Mouse (Mus musculus) hindbrain, embryonic 12.5 days (tissue): ENCODE results near the gene Agbl2. TPM values are rescaled to one million over a fixed set of nuclear protein-coding genes. Genes with fewer than 3 reads are reported as not detected.
A peak's percentile ranks its signal among the peaks of the same experiment; 100 is the strongest.

Experiments used
- ATAC-seq: fragments of 200-750 bp; cut with Nextera tagmentation; 2 replicates; pipeline ENCODE4 v1.8.0; 2017; ENCODE audit warnings: moderate TSS enrichment; ENCODE audit not compliant: low FRiP score
- H3K27ac ChIP-seq: fragments of 300-500 bp; sonication (generic); 2 replicates; pipeline ENCODE4 v1.5.1; 2016; ENCODE audit warnings: mild to moderate bottlenecking
- H3K27me3 ChIP-seq: fragments of 300-500 bp; sonication (generic); 2 replicates; pipeline ENCODE4 v1.6.1; 2016; ENCODE audit warnings: mild to moderate bottlenecking
- H3K36me3 ChIP-seq: fragments of 300-500 bp; sonication (generic); 2 replicates; pipeline ENCODE4 v1.6.1; 2016; ENCODE audit warnings: mild to moderate bottlenecking
- H3K4me1 ChIP-seq: fragments of 300-500 bp; sonication (generic); 2 replicates; pipeline ENCODE4 v1.6.1; 2016
- H3K4me2 ChIP-seq: fragments of 300-500 bp; sonication (generic); replicated peaks from 2 replicates; pipeline ENCODE4 v1.6.1; 2016; ENCODE audit warnings: mild to moderate bottlenecking
- H3K4me3 ChIP-seq: fragments of 300-500 bp; sonication (generic); 2 replicates; pipeline ENCODE4 v1.5.1; 2016; ENCODE audit warnings: mild to moderate bottlenecking
- H3K9ac ChIP-seq: fragments of 300-500 bp; sonication (generic); 2 replicates; pipeline ENCODE4 v1.6.1; 2016; ENCODE audit warnings: mild to moderate bottlenecking, moderate library complexity
- H3K9me3 ChIP-seq: fragments of 300-500 bp; sonication (generic); replicated peaks from 2 replicates; pipeline ENCODE4 v1.6.1; 2016; ENCODE audit warnings: mild to moderate bottlenecking
- WGBS: fragments of 180-500 bp; shearing (Covaris S2); methylation state at CpG from one replicate; pipeline ENCODE4 v1.1.7; 2016; 5-methylcytosine and 5-hydroxymethylcytosine counted together
- polyA plus RNA-seq: library from polyadenylated mRNA; unstranded; fragments of >200 nt; fragmentation: Nextera tagmentation; extraction: Ambion mirVana; gene quantifications from 2 replicates; pipeline ENCODE4 v1.2.1, GENCODE M21; 2016

The Agbl2 gene
- 1.4 and 2.1 TPM in 2 replicates for polyA plus RNA-seq

DNA sequence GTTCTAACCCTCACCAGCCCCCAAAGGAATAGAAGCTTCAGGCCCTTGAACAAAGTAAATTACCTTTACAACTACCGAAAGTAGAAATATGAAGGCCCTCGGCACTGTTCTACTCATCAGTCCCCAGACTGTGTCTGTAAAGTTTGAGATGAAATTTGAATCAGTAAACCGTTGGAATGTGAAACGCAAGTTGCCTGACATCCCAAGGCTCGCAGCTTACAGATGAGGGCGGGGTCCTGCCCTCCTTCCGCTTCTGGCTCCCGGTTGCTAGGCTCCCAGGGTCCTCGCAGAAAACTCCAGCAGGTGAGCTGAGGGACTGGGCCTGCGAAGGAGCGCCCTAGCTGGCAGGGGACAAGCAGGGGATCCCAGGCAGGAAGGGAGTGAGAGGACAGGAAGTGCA, at the start of gene Agbl2:
Gene Agbl2 (plus strand): TSS at position 270 of the 400 bp plus-strand sequence.
- no peak within 1 kb of the TSS for H3K27ac ChIP-seq
- peaks cover 33% of the 10 kb centered on the region for H3K36me3 ChIP-seq
- H3K9me3 ChIP-seq = no peaks in the 10 kb centered on the region
- peaks cover 15% of the 10 kb centered on the region for H3K4me1 ChIP-seq
- peak within 1 kb of the TSS; percentile 59 for H3K9ac ChIP-seq
- H3K4me3 ChIP-seq = peak within 1 kb of the TSS; percentile 31
- peak within 1 kb of the TSS; percentile 65 for H3K4me2 ChIP-seq
- 3% methylated on average over 11 of the region's 11 CpGs for WGBS
- peaks cover 7% of the 10 kb centered on the region for H3K27me3 ChIP-seq
- peak; percentile 53 for ATAC-seq

DNA sequence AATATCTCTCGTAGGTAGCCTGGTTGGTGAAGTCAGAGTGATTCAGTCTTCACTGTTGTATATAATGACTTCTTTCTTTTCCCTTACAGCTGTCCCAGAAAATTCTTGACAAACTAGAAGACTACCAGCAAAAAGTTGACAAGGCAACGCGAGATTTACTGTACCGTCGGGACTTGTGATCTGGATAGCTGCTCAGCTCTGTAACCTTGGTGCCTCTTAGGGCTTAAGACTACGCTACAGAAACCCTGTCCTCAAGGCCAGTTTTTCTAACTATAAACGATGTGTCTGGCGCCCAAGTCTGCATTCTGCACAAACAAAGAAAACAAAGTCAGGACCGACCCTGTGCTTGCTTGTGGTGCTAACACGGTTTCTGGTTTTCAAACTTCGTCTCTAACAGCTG, 47.2 kb upstream of the Agbl2 start:
- Histone ChIP-seq H3K36me3 (peaks cover 70% of the 10 kb centered on the region), H3K9me3 (no peaks in the 10 kb centered on the region), H3K4me3 (no peak overlapping the region), H3K9ac (no peak overlapping the region), H3K27me3 (no peaks in the 10 kb centered on the region), H3K4me2 (no peak overlapping the region), H3K27ac (no peak overlapping the region), H3K4me1 (no peaks in the 10 kb centered on the region)
- ATAC-seq = no peak
- WGBS = 94% methylated on average over 11 of the region's 11 CpGs

DNA sequence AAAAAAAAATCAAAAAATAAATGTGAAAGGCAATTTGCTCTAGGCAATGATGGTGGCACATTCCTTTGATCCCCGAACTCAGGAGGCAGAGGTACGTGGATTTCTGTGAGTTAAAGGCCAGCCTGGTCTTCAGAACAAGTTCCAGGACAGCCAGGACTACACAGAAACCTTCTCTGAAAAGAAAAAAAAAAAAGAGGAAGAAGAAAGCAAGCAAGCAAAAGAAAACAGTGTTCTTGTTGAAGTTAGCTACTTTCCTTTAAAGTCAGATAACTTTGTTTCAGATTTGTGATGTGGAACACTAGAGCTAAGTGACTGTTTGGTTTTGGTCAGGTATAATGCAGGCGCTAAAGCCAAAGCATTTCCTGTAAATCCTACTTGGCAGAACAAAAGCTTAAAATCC, 43.7 kb upstream of the Agbl2 start:
- ATAC-seq = no peak
- H3K9me3 ChIP-seq = no peaks in the 10 kb centered on the region
- 95% methylated on average over 3 of the region's 3 CpGs for WGBS
- peaks cover 38% of the 10 kb centered on the region for H3K36me3 ChIP-seq
- no peak overlapping the region for H3K4me2 ChIP-seq
- no peak overlapping the region for H3K4me3 ChIP-seq
- no peaks in the 10 kb centered on the region for H3K27me3 ChIP-seq
- no peak overlapping the region for H3K9ac ChIP-seq
- H3K27ac ChIP-seq = no peak overlapping the region
- no peaks in the 10 kb centered on the region for H3K4me1 ChIP-seq

DNA sequence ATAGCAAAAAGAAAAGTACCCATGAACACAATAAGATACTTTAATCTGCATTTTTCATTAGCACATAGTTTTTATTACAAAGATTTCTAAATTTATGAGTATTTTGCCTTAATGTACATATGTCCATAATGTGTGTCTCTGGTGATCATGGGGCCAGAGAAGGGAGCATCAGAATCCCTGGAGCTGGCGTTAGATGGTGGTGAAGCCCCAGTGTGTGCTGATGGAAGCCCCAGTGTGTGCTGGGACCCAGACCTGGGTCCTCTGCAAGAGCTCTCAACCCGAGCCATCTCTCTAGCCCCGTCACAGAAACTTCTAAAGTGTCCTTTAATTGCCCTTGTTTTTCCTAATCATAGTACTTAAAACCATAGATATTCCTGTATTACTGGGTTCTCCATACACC, 43.2 kb upstream of the Agbl2 start:
- H3K27ac ChIP-seq = no peak overlapping the region
- no peak overlapping the region for H3K4me3 ChIP-seq
- no peak overlapping the region for H3K4me2 ChIP-seq
- ATAC-seq = no peak
- H3K9ac ChIP-seq = no peak overlapping the region
- 92% methylated on average over 3 of the region's 3 CpGs for WGBS
- no peaks in the 10 kb centered on the region for H3K9me3 ChIP-seq
- no peaks in the 10 kb centered on the region for H3K4me1 ChIP-seq
- H3K36me3 ChIP-seq = peaks cover 32% of the 10 kb centered on the region
- H3K27me3 ChIP-seq = no peaks in the 10 kb centered on the region

DNA sequence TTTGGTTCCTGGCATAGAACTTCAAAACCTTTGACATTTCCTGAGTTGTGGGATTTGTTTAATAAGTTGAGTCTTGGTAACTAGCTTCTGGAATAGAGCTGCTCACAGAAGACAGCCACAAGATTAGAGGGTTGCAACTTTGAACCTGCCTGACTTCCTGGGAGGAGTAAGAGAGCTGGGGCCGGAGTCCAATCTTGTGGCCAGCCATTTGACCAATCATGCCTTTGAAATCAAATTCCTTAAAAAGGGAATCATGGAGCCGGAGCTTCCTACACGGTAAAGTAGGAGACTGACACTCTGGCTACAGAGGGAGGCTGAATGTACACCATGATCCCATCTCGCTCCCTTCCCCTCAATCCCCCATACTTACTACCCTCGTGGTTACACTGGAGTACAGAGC, 42.6 kb upstream of the Agbl2 start:
- Histone ChIP-seq H3K4me2 (no peak overlapping the region), H3K36me3 (peaks cover 27% of the 10 kb centered on the region), H3K27ac (no peak overlapping the region), H3K27me3 (no peaks in the 10 kb centered on the region), H3K4me1 (no peaks in the 10 kb centered on the region), H3K4me3 (no peak overlapping the region), H3K9me3 (no peaks in the 10 kb centered on the region), H3K9ac (no peak overlapping the region)
- WGBS = 86% methylated on average over 5 of the region's 5 CpGs
- no peak for ATAC-seq

DNA sequence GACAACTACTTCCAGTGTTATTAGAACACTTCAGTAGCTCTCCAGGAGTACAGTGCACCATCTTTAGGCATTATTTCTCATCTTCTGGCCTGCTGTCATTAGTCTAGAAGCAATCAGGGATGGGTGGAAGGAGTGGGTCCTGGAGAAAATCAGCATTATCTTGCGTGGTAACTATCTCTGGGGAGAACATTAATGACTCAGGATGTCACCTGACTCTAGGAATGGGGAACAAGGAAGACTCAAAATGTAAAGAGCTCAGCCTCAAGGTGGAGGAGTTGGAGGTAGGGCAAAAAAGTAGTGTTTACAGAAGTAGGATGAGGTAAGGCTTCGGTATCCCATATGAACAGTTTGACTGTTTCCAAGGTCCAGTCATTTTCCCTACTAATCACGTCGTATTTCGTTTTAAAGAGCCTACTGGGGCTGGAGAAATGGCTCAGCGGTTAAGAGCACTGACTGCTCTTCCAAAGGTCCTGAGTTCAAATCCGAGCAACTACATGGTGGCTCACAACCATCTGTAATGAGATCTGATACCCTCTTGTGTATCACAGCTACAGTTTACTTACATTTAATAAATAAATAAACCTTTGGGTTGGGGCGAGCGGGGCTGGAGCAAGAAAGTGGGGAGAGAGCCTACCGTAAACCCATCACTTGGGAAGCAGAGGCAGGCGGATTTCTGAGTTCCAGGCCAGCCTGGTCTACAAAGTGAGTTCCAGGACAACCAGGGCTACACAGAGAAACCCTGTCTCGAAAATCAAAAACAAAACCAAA, 38.1 kb upstream of the Agbl2 start:
- ATAC-seq = peak; percentile 15
- no peaks in the 10 kb centered on the region for H3K9me3 ChIP-seq
- peak overlapping the region; percentile 95 for H3K4me3 ChIP-seq
- H3K27me3 ChIP-seq = no peaks in the 10 kb centered on the region
- WGBS = 63% methylated on average over 12 of the region's 12 CpGs
- peaks cover 24% of the 10 kb centered on the region for H3K4me1 ChIP-seq
- H3K27ac ChIP-seq = peak overlapping the region; percentile 96
- H3K9ac ChIP-seq = peak overlapping the region; percentile 51; the same call in 1 of the 2 replicates
- H3K36me3 ChIP-seq = peaks cover 17% of the 10 kb centered on the region
- peak overlapping the region; percentile 57 for H3K4me2 ChIP-seq

DNA sequence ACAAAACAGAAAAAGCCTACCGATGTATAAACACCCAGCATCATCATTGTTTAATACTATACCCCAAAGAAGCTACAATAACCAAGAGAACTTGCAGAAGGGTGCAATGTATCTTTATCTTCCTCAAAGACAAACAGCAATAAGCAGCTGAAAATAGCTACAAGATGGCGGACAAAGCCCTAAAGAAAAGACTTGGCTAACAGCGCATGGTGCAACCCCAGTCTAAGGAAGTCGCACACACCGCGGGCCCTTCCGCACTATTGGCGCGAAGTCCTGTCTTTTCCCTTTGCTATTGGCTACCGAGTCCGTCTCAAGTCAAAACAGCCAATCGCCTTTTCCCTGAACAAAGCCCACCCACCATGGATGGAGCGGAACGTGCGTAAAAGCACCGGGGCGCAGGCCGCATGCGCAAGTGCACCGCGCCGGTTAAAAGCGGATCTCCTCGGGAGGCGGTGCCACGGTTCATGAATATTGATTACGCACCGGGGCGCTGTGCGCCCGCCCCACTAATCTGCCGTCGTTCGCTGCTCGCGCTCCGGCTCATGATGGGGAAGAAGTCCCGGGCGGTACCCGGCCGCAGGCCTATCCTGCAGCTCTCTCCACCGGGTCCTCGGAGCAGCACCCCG, 37.4 kb upstream of the Agbl2 start, which contains the start of gene Fnbp4:
Gene Fnbp4 (plus strand): TSS at position 318 of the 626 bp plus-strand sequence.
- peak within 1 kb of the TSS; percentile 98 for H3K27ac ChIP-seq
- H3K9ac ChIP-seq = peak within 1 kb of the TSS; percentile 97
- H3K36me3 ChIP-seq = peaks cover 20% of the 10 kb centered on the region
- H3K4me3 ChIP-seq = peak within 1 kb of the TSS; percentile 95
- no peaks in the 10 kb centered on the region for H3K9me3 ChIP-seq
- H3K27me3 ChIP-seq = no peaks in the 10 kb centered on the region
- WGBS = under 1% methylated on average over 44 of the region's 44 CpGs
- ATAC-seq = peak; percentile 99
- H3K4me1 ChIP-seq = peaks cover 28% of the 10 kb centered on the region
- H3K4me2 ChIP-seq = peak within 1 kb of the TSS; percentile 88

DNA sequence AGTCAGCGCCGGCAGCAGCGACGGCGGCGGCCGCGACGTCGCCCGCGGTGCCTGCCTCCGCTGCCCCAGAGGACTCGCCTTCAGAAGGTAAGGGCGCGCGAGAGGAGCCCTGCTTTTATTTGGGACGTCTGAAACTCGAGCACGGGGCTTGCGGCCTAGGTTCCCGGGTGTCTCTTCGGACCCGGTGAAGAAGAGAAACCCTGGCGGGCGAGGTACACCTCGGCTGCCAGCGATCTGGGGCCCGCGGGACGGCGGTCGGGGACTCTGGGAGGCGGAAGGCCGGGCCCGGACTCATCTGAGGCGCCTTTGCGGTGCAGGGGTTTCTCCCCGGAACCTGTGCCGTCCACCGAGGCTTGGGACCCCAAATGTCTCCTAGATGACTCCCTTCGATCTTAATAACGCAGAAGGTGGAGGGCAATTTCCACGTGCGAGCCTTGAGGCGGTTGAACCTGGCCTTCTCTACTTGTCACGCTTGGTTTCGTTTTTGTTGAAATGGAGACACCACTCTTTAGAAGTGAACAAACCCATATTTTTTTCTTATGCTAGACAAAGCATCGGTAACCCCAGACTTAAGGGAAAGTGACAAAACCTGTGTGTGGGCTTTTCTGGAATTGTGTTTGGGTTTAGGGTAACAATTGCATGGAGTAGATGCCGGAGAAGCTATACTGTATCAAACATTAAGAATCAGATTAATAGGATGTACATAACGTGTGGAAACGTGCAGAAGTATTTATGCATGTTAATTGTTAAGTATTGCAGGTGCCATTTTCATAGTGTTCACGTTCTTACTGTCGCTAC, 36.6 kb upstream of the Agbl2 start:
- H3K27ac ChIP-seq = peak overlapping the region; percentile 98
- no peaks in the 10 kb centered on the region for H3K9me3 ChIP-seq
- peak overlapping the region; percentile 88 for H3K4me2 ChIP-seq
- under 1% methylated on average over 54 of the region's 54 CpGs for WGBS
- H3K4me1 ChIP-seq = peaks cover 28% of the 10 kb centered on the region
- H3K27me3 ChIP-seq = no peaks in the 10 kb centered on the region
- ATAC-seq = peak; percentile 57
- peaks cover 26% of the 10 kb centered on the region for H3K36me3 ChIP-seq
- H3K9ac ChIP-seq = peak overlapping the region; percentile 97
- H3K4me3 ChIP-seq = peak overlapping the region; percentile 95

DNA sequence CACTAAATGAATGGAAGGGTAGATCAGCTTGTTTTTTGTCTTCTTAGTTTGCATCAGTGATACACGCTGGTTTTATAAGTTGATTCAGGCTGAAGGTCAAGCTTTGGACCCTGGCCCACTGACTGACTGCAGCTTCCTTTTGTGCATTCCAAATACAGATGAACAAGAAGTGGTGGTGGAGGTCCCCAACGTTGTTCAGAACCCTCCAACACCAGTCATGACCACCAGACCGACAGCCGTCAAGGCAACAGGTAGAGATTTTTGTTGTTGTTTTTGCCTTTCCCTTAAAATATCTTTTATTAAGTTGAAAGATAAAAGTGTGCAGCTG, 36.0 kb upstream of the Agbl2 start:
- Histone ChIP-seq H3K9me3 (no peaks in the 10 kb centered on the region), H3K27me3 (no peaks in the 10 kb centered on the region), H3K4me2 (peak overlapping the region; percentile 88), H3K4me3 (peak overlapping the region; percentile 95), H3K9ac (peak overlapping the region; percentile 97), H3K36me3 (peaks cover 31% of the 10 kb centered on the region), H3K4me1 (peaks cover 28% of the 10 kb centered on the region), H3K27ac (peak overlapping the region; percentile 98; the same call in 1 of the 2 replicates)
- ATAC-seq = no peak
- WGBS = 19% methylated on average over 4 of the region's 4 CpGs

DNA sequence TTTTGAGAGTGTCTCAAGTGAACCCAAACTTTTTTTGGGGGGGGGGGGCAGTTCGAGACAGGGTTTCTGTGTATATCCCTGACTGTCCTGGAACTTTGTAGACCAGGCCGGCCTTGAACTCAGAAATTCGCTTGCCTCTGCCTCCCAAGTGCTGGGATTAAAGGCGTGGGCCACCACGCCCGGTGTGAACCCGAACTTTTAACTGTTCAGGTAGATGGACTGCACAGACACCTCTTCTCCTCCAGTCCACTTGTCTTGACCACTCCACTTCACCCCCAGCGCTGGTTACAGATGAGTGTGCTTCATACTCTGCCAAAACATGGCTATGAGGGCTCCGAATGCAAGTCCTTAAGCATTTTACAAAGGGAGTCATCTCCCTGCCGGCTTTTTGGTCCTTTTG, 35.4 kb upstream of the Agbl2 start:
- no peak for ATAC-seq
- Histone ChIP-seq H3K4me3 (peak overlapping the region; percentile 95), H3K36me3 (peaks cover 33% of the 10 kb centered on the region), H3K27me3 (no peaks in the 10 kb centered on the region), H3K27ac (no peak overlapping the region), H3K4me2 (peak overlapping the region; percentile 88), H3K9ac (peak overlapping the region; percentile 97; the same call in 1 of the 2 replicates), H3K4me1 (peaks cover 28% of the 10 kb centered on the region), H3K9me3 (no peaks in the 10 kb centered on the region)
- WGBS = 94% methylated on average over 10 of the region's 10 CpGs

DNA sequence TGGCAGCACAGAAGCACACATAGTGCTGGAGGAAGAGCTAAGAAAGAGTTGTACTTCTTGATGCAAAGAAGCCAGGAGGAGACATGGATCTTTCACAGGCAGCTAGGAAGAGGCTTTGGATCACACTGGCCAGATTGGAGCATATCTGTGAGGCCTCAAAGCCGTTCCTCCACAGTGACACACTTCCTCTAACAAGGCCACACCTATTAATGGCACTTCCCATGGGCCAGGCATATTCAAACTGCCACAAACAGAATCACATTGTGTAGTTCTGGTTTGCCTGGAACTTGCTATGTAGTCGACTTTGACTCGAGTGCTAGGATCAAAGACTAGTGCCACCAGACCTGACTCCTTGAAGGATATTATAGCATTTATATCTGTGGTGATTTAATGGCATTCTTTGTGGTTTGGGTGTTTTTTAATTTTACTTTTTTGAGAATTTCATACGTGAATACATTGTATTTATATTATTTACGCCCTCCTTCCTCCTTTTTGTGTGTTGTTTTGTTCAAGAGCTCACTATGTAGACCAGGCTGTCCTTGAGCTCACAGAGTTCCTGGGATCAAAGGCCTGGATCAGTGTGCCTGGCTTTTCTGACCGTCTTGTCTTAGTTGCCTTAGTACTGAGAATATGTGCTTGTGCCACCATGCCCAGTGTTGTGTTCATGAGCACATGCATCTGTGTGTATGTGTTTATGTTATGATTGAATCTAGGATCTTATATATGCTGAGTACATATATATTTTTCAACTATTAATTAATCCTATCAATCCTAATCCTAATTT, 32.7 kb upstream of the Agbl2 start:
- H3K36me3 ChIP-seq = peaks cover 59% of the 10 kb centered on the region

More for the DNA sequence above, 32.7 kb upstream of the Agbl2 start:
- Histone ChIP-seq H3K9me3 (no peaks in the 10 kb centered on the region), H3K27me3 (no peaks in the 10 kb centered on the region), H3K4me3 (no peak overlapping the region), H3K27ac (no peak overlapping the region), H3K9ac (no peak overlapping the region), H3K4me2 (no peak overlapping the region), H3K4me1 (peaks cover 28% of the 10 kb centered on the region)
- WGBS = 88% methylated on average over 6 of the region's 6 CpGs
- no peak for ATAC-seq
